Mouse (Mus musculus) cerebellum, postnatal 14 days (tissue): Measurements from ENCODE around the gene Tarbp1.
"Not testable (repeated sequence)": the region's sequence is repeated elsewhere in the genome, so short reads cannot be mapped to it uniquely, and the experiment has no call there.

Experiments
- DNase-seq, 2 experiments: peaks; one replicate each; pipeline ENCODE4 v3.0.0; 2021; ENCODE audit warnings: mixed read lengths in 2 of 2

Gene Tarbp1

GRCm38 (mm10) chr8:126405030-126405429 lies 69.8 kb downstream of the Tarbp1 start:
- no peak for DNase-seq

- DNase-seq, result not testable (repeated sequence)
Measured at GRCm38 (mm10) chr8:126404550-126404949, 70.3 kb downstream of the Tarbp1 start.

GRCm38 (mm10) chr8:126398349-126398748 lies 76.5 kb downstream of the Tarbp1 start:
- DNase-seq, result peak; percentile 34 to 37

- no peak for DNase-seq
Measured at GRCm38 (mm10) chr8:126395917-126396316, 78.9 kb downstream of the Tarbp1 start.

GRCm38 (mm10) chr8:126395386-126395785 lies 79.5 kb downstream of the Tarbp1 start:
- no peak for DNase-seq

GRCm38 (mm10) chr8:126391541-126391940 lies 83.3 kb downstream of the Tarbp1 start:
- peak; percentile 81 to 86 for DNase-seq

GRCm38 (mm10) chr8:126387566-126387965 lies 87.3 kb downstream of the Tarbp1 start:
- DNase-seq, result no peak

- peak; percentile 78 for DNase-seq
Measured at GRCm38 (mm10) chr8:126382749-126383148, 92.1 kb downstream of the Tarbp1 start.

- DNase-seq, result no peak
Measured at GRCm38 (mm10) chr8:126382216-126382615, 92.6 kb downstream of the Tarbp1 start.

GRCm38 (mm10) chr8:126381299-126381698 lies 93.6 kb downstream of the Tarbp1 start:
- no peak for DNase-seq

- no peak for DNase-seq
Measured at GRCm38 (mm10) chr8:126380141-126380540, 94.7 kb downstream of the Tarbp1 start.

- DNase-seq, result no peak
Measured at GRCm38 (mm10) chr8:126379580-126379979, 95.3 kb downstream of the Tarbp1 start.
